Mouse (Mus musculus) cerebellum, postnatal 10 days (tissue): Measurements from ENCODE around the gene Tmem145.

Experiments used
- DNase-seq, 2 experiments: peaks; one replicate each; pipeline ENCODE4 v3.0.0; 2021; ENCODE audit warnings: mixed read lengths in 2 of 2

Gene Tmem145

GRCm38 (mm10) chr7:25277405-25277804 is 28.5 kb upstream of the Tmem145 start:
- no peak for DNase-seq

GRCm38 (mm10) chr7:25277998-25278340 is 27.9 kb upstream of the Tmem145 start:
- no peak for DNase-seq

DNA sequence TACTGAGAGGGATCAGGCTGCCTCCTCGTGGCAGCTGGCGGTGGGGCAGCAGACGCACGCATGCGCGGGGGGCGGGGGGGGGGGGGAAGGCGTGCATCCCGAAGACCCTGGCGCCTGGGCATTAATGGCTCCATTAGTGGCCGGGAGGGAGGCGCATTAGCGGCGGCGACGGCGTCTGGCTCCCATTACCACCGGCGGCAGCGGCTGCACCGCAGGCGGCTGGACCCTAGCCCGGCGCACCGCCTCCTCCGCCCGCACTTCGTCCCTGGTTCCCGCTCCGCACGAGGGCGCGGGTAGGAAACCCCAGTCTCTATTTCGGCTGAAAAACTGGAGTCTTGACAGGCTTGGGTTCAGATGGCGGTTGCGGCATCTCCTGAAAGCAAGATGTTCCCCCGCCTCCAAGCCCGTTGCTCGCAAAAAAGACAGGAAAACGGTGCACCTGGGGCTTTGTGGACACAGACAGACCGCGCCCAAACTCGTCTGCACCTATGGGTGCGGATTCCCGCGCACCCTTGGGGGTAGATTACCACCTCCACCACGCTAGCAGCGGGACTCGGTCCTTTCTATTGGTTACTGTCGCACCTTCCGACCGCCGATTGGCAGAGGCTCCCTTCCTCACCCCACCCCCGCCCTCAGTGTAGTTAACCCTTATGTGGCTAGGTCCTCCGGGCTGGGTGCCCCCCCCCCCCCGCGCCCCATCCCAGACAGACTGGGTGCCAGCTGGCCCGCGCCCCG is 27.4 kb upstream of the Tmem145 start:
- peak; percentile 90 to 91 for DNase-seq

GRCm38 (mm10) chr7:25279076-25279860 is 26.6 kb upstream of the Tmem145 start:
- DNase-seq = peak; percentile 96 to 97

GRCm38 (mm10) chr7:25279861-25280791 is 25.8 kb upstream of the Tmem145 start:
- peak; percentile 57 to 58 for DNase-seq

DNA sequence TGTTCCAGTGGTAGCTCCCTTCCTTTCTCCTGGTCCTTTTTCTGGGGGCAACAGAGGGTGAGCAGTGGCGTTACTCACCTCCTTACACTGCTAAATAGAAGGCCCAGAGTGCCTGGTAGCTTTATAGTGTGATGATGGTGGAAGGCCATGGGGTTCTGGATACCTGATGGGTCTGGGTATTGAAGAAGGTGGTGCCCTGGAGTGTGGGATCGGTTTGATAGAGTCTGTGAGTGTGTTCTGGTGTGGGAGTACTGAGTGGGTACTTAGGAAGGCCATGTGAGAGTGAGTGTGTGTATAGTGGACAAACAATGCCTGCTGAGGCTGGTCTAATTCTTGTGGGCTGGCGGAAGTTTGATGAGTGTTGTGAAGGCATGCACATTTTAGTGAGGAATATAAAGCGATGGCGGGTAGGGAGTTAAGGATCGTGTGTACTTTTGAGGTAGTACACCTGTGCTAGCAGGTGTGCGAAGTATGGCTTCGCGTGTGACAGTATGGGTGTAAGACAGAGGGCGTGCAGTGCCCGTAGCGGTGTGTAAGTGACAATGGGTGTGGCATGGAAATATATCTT is 24.7 kb upstream of the Tmem145 start:
- no peak for DNase-seq

- peak; percentile 99 for DNase-seq
These were observed 23.9 kb upstream of the Tmem145 start for GRCm38 (mm10) chr7:25281734-25282601.

- peak; percentile 69 for DNase-seq
These were observed 23.1 kb upstream of the Tmem145 start for GRCm38 (mm10) chr7:25282731-25283211.

- peak; percentile 42 to 45 for DNase-seq
These were observed 22.3 kb upstream of the Tmem145 start for GRCm38 (mm10) chr7:25283637-25284036.

DNA sequence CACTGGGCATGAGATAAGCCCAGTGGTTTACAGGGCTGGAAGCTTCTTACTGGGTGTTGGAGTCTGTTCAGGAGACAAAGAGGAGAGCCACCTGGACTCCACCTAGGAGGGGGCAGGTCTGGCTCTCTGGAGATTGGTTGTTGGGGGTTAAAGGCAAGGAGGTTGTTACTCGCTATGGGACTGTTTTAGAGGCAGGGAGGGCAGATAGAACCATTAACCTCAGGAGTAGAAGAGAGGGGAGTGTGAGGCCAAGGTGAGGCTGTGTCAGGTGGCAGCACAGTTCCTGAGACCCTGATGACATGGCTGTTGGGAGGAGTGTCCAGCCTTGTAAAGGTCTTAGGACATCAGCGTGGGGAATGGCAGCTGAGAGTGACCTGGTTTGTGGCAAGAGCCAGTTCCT is 21.7 kb upstream of the Tmem145 start:
- peak; percentile 10 to 27 for DNase-seq

DNA sequence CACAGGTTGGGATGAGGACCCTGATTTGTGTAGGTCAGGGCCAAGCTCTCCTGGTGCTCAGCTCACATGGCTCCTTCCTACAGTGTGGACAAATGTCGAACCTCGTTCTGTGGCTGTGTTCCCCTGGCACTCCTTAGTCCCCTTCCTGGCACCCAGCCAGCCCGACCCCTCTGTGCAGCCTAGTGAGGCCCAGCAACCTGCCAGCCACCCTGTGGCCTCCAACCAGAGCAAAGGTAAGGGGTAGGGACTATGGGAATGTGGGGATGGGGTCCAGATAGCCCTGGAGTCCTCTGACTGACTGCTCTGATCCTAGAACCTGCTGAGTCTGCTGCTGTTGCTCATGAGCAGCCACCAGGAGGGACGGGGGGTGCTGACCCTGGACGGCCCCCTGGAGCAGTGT is 21.1 kb upstream of the Tmem145 start:
- peak; percentile 66 to 70 for DNase-seq

DNA sequence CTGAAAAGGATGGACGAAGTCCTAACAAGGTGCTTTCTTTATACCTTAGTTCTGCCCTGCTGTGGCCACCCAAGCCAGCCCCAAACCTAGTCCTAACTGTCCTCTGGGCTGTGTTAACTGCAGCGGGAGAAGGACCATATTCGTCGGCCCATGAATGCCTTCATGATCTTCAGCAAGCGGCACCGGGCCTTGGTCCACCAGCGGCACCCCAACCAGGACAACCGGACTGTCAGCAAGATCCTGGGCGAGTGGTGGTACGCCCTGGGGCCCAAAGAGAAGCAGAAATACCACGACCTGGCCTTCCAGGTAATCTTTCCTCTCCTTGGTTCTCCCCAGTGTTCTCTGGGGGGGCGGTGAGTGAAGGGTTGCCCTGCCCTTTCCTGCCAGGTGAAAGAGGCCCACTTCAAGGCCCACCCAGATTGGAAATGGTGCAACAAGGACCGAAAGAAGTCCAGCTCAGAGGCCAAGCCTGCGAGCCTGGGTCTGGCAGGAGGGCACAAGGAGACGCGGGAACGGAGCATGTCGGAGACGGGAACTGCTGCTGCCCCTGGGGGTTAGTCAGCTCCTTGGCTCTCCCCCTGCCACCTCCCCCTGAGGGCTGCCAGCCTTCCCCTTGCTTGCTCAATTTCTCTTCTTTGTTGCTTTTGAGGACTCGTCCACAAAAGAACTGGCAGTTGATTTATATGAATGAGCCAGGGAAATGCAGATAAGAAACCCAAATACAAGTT is 20.2 kb upstream of the Tmem145 start:
- peak in 1 of 2 experiments; percentile 18 for DNase-seq

- DNase-seq = peak; percentile 21 to 23
These were observed 18.9 kb upstream of the Tmem145 start for GRCm38 (mm10) chr7:25286989-25287388.

DNA sequence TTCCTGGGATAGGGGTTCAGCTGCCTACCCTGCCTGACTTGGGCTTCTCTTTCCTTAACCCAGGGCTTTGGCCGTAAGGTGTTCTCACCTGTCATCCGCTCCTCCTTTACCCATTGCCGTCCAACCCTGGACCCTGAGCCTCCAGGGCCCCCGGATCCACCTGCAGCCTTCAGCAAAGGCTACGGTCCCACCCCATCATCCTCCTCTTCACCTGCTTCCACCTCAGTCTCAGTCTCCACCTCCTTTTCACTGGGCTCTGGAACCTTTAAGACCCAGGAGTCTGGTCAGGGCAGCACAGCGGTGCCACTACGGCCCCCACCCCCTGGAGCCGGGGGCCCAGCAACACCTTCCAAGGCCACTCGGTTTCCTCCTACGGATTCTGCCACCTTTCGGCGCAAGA is 17.9 kb upstream of the Tmem145 start:
- DNase-seq = no peak

- DNase-seq = peak in 1 of 2 experiments; percentile 9
These were observed 17.2 kb upstream of the Tmem145 start for GRCm38 (mm10) chr7:25288721-25289120.

GRCm38 (mm10) chr7:25289925-25290324 is 16.0 kb upstream of the Tmem145 start:
- peak in 1 of 2 experiments; percentile 8 for DNase-seq

- DNase-seq = peak in 1 of 2 experiments; percentile 5
These were observed 15.4 kb upstream of the Tmem145 start for GRCm38 (mm10) chr7:25290463-25290862.

GRCm38 (mm10) chr7:25290911-25291310 is 15.0 kb upstream of the Tmem145 start:
- peak; percentile 76 to 77 for DNase-seq

DNA sequence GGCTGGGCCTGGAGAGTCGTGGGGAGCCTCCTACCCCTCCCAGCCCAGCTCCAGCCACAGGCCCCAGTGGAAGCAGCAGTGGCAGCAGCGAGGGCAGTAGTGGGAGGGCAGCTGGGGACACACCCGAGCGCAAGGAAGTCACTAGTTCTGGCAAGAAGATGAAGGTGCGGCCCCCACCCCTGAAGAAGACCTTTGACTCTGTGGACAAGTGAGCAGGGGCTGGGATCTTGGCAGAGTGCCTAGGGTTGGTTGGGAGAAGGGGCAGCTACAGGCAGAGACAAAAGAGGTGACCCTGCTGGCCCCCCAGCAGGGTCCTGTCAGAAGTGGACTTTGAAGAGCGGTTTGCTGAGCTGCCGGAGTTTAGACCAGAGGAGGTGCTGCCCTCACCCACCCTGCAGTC is 13.8 kb upstream of the Tmem145 start:
- DNase-seq = peak; percentile 46 to 52

GRCm38 (mm10) chr7:25293191-25293739 is 12.6 kb upstream of the Tmem145 start:
- peak; percentile 21 to 37 for DNase-seq
